Mouse (Mus musculus): Measurements from ENCODE around the gene 4931409K22Rik. TPM values are rescaled to one million over a fixed set of nuclear protein-coding genes. Genes with fewer than 3 reads are reported as not detected.
A peak's percentile ranks its signal among the peaks of the same experiment; 100 is the strongest.

4931409K22Rik gene
- polyA plus RNA-seq, 1 experiment from 2014 or later = 0.06 TPM

DNA sequence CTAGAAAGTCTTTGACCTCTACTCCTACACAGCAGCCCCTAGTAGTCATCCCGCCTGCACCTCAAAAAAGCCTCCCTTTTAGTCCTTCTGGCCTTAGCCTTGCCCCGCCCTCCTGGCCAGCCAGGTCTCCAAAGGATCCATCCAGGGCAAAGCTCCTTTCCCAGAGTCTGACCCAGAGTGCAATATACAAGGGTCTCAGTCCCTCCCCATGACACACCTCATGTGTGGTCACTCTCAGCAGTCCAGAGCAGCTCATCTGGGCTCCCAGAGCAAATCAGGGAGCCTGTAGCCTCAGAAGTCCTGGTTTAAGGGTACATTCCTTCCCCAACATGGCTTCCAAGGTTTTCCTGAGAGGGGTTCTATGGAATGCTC, 5.3 kb downstream of the 4931409K22Rik start:
- no peaks in the 10 kb centered on the region; the same call in 1 of the 2 replicates for H3K9me3 ChIP-seq
- H3K27ac ChIP-seq = peak overlapping the region; percentile 70
- DNase-seq (ENCODE audit: extremely low spot score, low spot score) = no peak
- peaks cover 25% of the 10 kb centered on the region for H3K4me1 ChIP-seq
- peak overlapping the region; percentile 31; the same call in 1 of the 2 replicates for H3K4me3 ChIP-seq
- 47% methylated on average over 2 of the region's 2 CpGs for WGBS
- peaks cover 35% of the 10 kb centered on the region for H3K27me3 ChIP-seq (ENCODE audit: poor library complexity, severe bottlenecking)
- H3K36me3 ChIP-seq (replicated peaks) = no peaks in the 10 kb centered on the region

DNA sequence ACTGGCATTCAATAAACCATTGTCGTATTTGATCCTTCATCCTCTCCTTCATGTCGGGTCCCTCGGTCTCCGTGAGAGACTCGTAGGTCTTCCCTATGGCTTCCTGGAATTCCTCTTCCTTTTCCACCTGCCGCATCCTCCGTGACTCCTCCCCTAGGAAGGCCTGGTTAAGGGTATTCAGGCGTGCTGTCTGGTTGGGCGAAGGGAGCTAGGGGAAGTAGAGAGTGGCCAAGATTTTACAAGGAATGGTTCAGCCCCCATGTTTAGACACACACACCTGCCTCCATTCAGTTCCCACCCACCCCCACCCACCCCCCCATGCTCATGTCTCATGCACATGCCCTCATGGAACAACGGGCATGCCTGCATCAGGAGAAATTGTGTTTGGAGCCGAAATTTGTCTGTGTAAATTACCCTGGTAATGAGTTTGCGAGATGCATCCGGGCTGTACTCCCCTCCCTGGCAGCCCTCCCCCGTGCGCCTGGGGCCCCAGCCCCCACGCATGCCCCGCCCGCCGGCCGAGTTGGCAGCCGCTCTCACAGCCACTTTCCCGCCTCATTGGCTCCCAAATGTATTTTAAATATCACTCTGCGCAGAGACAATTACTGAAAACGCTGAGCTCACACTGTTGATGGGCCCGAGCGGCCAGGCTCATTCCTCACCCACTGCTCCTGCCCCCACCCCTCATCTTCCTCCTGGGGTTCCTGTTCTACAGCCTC, 5.9 kb downstream of the 4931409K22Rik start:
- H3K27me3 ChIP-seq (ENCODE audit: poor library complexity, severe bottlenecking) = peaks cover 35% of the 10 kb centered on the region
- H3K27ac ChIP-seq = peak overlapping the region; percentile 70
- 41% methylated on average over 26 of the region's 26 CpGs for WGBS
- no peaks in the 10 kb centered on the region; the same call in 1 of the 2 replicates for H3K9me3 ChIP-seq
- peak overlapping the region; percentile 31; the same call in 1 of the 2 replicates for H3K4me3 ChIP-seq
- no peak for DNase-seq (ENCODE audit: extremely low spot score, low spot score)
- no peaks in the 10 kb centered on the region for H3K36me3 ChIP-seq (replicated peaks)
- peaks cover 25% of the 10 kb centered on the region for H3K4me1 ChIP-seq

DNA sequence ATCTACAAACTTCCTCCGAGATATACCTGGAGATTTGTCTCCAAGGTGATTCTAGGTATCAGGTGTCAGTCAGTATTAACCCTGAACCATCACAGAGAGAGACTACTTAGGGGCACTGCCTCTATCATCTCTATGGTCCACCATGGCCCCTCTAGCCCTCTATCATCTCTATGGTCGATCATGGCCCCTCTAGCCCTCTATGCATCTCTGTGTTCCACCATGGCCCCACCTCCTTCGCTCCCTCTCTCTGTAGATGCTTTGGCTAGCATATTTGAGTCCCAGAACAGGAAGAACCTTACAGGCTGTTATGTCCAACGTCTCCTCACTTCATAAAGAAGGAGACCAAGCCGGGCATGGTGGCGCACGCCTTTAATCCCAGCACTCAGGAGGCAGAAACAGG, 14.0 kb downstream of the 4931409K22Rik start:
- no peak overlapping the region for H3K27ac ChIP-seq
- H3K4me3 ChIP-seq = no peak overlapping the region
- H3K36me3 ChIP-seq (replicated peaks) = no peaks in the 10 kb centered on the region
- 82% methylated on average over 7 of the region's 7 CpGs for WGBS
- DNase-seq (ENCODE audit: extremely low spot score, low spot score) = no peak
- H3K4me1 ChIP-seq = peaks cover 21% of the 10 kb centered on the region
- H3K9me3 ChIP-seq = no peaks in the 10 kb centered on the region
- H3K27me3 ChIP-seq (ENCODE audit: poor library complexity, severe bottlenecking) = peaks cover 24% of the 10 kb centered on the region

DNA sequence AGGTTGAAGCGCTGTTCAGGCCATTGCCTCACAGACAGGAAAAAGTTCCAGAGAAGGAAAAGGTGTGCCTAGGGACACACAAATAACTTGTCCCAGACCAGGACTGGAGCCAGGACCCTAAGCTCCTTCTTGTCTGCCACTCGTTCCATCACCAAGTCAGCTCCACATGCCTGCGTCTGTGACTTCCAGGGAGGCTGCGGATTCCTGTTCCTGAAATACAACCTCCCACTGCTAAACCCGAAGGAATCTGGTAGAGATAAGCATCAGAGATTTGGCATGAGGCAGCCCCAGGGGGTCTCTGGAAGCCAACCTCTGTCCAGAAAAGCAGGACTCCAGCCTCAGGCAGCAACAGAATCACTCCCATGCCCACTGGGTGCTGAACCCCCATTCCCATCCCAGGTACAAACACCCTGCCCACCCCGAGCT, 15.5 kb downstream of the 4931409K22Rik start:
- Histone ChIP-seq H3K27me3 (ENCODE audit: poor library complexity, severe bottlenecking) (peaks cover 28% of the 10 kb centered on the region), H3K4me1 (peaks cover 32% of the 10 kb centered on the region), H3K27ac (no peak overlapping the region), H3K4me3 (no peak overlapping the region), H3K36me3 (replicated peaks) (no peaks in the 10 kb centered on the region), H3K9me3 (no peaks in the 10 kb centered on the region)
- no peak for DNase-seq (ENCODE audit: extremely low spot score, low spot score)
- WGBS = 58% methylated on average over 6 of the region's 6 CpGs

DNA sequence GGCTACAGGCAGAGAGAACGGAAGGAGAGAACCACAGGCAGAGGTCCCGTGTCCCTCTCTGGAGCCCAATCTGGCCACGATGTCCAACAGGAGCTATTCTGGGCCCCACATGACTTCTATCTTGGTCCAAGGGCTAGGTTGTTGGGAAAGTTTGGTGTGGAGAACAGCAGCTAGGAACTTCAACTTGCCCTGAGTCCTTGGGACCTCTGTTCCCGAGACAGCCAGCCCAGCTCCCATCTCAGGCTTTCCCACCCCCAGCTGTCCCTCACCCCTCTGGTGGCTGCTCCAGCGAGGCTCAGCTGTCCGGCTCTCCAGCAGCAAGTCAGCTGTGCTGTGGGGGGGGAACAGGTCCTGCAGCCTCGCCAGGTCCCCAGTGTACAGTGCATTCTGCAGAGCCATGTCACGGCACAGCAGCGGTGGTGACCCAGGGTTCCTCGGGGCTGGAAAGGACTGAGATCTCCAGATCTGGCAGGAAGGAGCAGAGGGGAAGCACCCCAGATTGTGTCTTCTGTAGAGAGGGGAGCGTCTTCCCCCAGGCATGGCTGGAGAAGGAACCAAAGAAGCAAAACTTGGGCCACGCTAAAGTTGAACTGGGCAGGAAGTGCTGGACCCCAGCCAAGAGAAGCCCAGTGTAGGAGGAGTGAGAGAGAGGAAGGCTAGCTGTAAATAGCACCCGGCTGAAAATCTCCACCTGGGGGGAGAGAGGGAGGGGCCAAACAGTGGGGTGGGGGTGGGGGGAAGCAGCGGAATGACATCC, 16.0 kb downstream of the 4931409K22Rik start, which contains the start of gene Asb10:
Asb10 (minus strand) TSS at position 592 of the 757 bp plus-strand sequence.
- Histone ChIP-seq H3K9me3 (no peaks in the 10 kb centered on the region), H3K36me3 (replicated peaks) (no peaks in the 10 kb centered on the region), H3K4me1 (peaks cover 32% of the 10 kb centered on the region), H3K27me3 (ENCODE audit: poor library complexity, severe bottlenecking) (peaks cover 28% of the 10 kb centered on the region), H3K27ac (peak within 1 kb of the TSS; percentile 27; the same call in 1 of the 2 replicates), H3K4me3 (no peak within 1 kb of the TSS)
- no peak for DNase-seq (ENCODE audit: extremely low spot score, low spot score)
- WGBS = 49% methylated on average over 14 of the region's 14 CpGs

DNA sequence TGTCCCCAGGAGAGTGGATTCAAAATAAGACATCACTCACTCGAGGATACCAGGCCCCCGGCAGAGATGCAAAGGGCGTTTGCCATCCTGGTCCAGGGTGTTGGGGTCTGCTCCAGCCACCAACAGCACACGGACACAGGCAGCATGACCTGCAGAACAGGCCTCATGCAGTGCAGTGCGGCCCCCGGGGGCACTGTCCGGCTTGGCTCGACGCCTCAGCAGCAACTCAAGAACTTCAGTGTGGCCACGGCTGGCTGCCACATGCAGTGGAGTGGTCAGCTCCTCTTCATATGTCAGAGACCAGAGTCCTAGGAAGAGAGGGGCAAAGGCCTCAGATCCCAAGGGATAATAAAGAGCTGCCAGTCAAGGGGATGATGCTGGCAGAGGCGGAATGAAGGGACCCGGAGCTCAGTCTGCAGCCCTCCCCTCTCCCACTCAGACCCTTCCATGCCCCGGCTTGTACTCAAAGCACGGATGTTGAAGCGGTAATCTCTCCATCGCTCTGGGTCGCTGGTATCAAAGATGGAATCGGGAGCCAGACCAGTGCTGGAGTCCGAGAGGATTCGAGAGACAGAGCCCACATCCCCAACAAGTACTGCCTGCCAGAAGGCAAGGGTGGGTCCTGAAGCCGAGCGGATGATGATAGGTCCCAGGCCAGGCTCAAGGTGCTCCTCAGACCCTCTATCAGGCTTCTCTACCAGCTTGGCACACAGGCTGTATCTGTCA, 16.9 kb downstream of the 4931409K22Rik start:
- peaks cover 32% of the 10 kb centered on the region for H3K4me1 ChIP-seq
- H3K27ac ChIP-seq = 0 out of 2 replicates have a peak overlapping the region, but pooled peaks have one; percentile 27
- no peaks in the 10 kb centered on the region for H3K36me3 ChIP-seq (replicated peaks)
- H3K27me3 ChIP-seq (ENCODE audit: poor library complexity, severe bottlenecking) = peaks cover 28% of the 10 kb centered on the region
- H3K4me3 ChIP-seq = no peak overlapping the region
- 86% methylated on average over 22 of the region's 22 CpGs for WGBS
- H3K9me3 ChIP-seq = no peaks in the 10 kb centered on the region
- no peak for DNase-seq (ENCODE audit: extremely low spot score, low spot score)

DNA sequence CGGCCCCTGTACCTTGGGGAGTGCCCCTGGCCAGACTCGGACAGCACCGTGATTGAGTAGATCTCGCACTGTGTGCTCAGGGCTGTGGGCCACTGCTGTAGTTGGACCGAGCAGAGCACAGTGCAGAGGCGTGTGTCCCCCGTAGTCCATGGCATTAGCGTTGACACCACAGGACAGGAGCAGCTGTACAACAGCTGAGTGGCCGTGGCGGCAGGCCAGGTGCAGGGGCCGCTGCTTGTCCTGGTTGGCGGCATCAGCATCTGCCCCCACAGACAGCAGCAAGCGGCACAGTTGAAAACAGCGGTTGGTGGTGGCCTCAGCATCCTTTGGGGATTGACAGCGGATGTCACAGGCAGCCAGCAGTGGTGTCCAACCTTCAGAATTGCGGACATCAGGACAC, 19.0 kb downstream of the 4931409K22Rik start:
- peaks cover 42% of the 10 kb centered on the region for H3K27me3 ChIP-seq (ENCODE audit: poor library complexity, severe bottlenecking)
- no peaks in the 10 kb centered on the region for H3K36me3 ChIP-seq (replicated peaks)
- 0 out of 2 replicates have a peak overlapping the region, but pooled peaks have one; percentile 36 for H3K27ac ChIP-seq
- H3K4me1 ChIP-seq = peaks cover 39% of the 10 kb centered on the region
- H3K4me3 ChIP-seq = no peak overlapping the region
- 71% methylated on average over 16 of the region's 16 CpGs for WGBS
- DNase-seq (ENCODE audit: extremely low spot score, low spot score) = no peak
- H3K9me3 ChIP-seq = no peaks in the 10 kb centered on the region

DNA sequence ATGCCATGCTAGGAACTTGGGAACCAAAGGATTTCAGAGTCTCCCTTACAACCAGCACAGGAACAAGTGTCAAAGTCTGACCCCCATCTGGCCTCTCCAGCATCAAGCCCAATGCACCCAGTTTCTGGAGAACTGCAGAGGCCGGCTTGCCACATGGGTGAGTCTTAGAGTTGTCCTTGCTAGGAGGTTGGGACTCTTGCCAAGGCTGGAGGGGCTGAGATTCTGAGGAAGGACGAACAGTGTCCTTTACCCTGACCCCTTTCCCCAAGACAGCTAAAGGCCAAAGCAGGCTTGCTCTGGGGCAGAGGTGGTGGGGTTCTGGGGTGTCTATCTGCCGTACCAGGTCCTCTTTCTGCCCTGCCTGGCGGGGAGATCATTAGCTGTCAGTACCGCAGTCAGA, 20.1 kb downstream of the 4931409K22Rik start:
- no peak for DNase-seq (ENCODE audit: extremely low spot score, low spot score)
- Histone ChIP-seq H3K27me3 (ENCODE audit: poor library complexity, severe bottlenecking) (peaks cover 53% of the 10 kb centered on the region), H3K4me3 (no peak overlapping the region), H3K4me1 (peaks cover 39% of the 10 kb centered on the region), H3K27ac (no peak overlapping the region), H3K36me3 (replicated peaks) (no peaks in the 10 kb centered on the region), H3K9me3 (no peaks in the 10 kb centered on the region)
- 85% methylated on average over 5 of the region's 5 CpGs for WGBS

DNA sequence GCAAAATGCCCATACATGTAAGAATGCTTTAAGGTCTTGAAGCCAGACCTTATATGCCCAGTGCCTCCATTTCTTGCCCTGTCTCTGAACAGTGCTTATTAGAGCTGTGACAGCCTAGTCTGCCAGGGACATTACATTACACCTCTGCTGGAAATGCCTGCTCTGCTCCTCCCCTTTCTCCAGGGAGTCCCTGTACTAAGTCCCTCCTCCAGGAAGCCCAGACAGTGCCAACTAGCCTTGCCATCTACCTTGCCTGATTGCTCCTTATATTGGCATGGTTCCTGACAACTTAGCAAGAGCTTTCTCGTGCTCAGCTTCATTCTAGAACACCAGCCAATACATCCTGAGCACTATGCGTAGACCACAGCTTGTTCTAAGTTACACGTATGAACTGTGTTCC, 20.9 kb downstream of the 4931409K22Rik start:
- Histone ChIP-seq H3K4me1 (peaks cover 31% of the 10 kb centered on the region), H3K27ac (no peak overlapping the region), H3K4me3 (no peak overlapping the region), H3K36me3 (replicated peaks) (no peaks in the 10 kb centered on the region), H3K27me3 (ENCODE audit: poor library complexity, severe bottlenecking) (peaks cover 56% of the 10 kb centered on the region), H3K9me3 (no peaks in the 10 kb centered on the region)
- no peak for DNase-seq (ENCODE audit: extremely low spot score, low spot score)
- WGBS = 84% methylated on average over 3 of the region's 3 CpGs

DNA sequence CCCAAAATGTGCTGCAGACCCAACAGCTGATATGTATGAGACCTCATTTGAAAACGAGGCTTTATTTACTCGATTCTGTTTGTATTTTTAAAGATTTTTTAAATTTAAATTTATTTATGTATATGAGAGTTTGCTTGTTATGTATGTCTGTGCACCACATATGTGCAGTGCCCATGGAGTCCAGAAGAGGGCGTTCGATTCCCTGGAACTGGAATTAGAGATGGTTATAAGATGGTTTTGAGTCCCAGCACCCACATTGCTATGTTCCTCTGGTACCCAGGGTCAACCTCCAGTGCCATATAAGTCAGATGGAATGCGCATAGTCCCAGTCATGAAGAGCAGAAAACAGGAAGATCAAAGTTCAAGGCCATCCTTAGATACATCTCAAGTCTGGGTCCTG, 22.3 kb downstream of the 4931409K22Rik start:
- peaks cover 35% of the 10 kb centered on the region for H3K4me1 ChIP-seq
- no peak overlapping the region for H3K4me3 ChIP-seq
- H3K9me3 ChIP-seq = no peaks in the 10 kb centered on the region
- H3K36me3 ChIP-seq (replicated peaks) = no peaks in the 10 kb centered on the region
- no peak for DNase-seq (ENCODE audit: extremely low spot score, low spot score)
- WGBS = 59% methylated on average over 5 of the region's 5 CpGs
- H3K27ac ChIP-seq = no peak overlapping the region
- H3K27me3 ChIP-seq (ENCODE audit: poor library complexity, severe bottlenecking) = peaks cover 61% of the 10 kb centered on the region

DNA sequence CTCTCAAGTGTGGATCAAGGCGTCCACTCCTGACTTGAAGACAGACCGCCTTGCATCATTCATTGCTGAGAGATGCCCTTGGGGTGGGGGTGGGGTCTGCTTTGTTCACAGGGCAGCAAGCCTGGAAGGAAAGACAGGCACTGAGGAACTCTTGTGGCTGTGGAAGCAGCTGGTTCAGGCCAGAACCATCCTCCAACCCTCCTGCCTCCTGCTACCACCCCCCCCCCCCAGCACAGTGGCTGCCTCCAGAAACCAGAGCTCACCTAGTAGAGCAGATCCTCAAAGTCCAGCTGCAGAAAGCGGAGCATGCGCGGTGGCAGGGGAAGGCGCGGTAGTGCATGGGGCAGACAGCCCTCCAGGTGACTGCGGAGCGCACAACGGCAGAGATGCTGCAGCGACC, 23.2 kb downstream of the 4931409K22Rik start:
- H3K36me3 ChIP-seq (replicated peaks) = no peaks in the 10 kb centered on the region
- peaks cover 38% of the 10 kb centered on the region for H3K4me1 ChIP-seq
- no peak overlapping the region for H3K27ac ChIP-seq
- H3K27me3 ChIP-seq (ENCODE audit: poor library complexity, severe bottlenecking) = peaks cover 68% of the 10 kb centered on the region
- no peak for DNase-seq (ENCODE audit: extremely low spot score, low spot score)
- H3K4me3 ChIP-seq = no peak overlapping the region
- WGBS = 58% methylated on average over 11 of the region's 11 CpGs
- H3K9me3 ChIP-seq = no peaks in the 10 kb centered on the region

DNA sequence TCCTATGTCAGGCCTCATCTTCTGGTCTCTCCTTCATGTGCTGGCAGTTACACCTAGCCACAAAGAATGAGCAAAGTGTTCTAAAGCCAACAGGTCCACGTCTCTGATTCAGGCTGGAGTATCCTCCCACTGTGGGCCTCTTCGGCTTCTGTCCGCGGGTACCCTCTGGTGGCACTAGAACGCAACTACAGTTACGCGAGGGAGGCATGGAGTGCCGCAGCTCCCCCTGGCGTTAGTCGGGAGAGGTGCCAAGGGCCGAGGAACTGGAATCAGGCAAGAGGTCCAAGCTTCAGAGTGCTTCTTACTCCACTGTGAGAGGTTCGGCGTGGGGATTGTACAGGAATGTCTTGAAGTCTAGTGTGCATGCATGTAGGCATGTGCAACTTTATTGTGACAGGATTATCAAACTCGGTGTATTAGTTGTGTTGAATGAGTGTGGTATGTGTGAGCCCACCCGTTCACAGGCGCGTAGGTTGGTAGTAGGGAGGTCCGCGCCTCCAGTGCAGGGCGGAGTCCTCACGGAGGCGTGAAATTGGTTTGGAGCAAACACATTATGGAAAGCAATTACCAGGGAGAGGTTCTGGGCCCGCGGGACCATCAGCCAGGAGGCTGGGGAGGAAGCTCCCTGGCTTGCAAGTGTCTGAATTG, 26.4 kb downstream of the 4931409K22Rik start:
- H3K4me1 ChIP-seq = peaks cover 51% of the 10 kb centered on the region
- WGBS = 23% methylated on average over 24 of the region's 24 CpGs
- H3K4me3 ChIP-seq = no peak overlapping the region; the same call in 1 of the 2 replicates
- peaks cover 89% of the 10 kb centered on the region for H3K27me3 ChIP-seq (ENCODE audit: poor library complexity, severe bottlenecking)
- H3K27ac ChIP-seq = no peak overlapping the region
- no peaks in the 10 kb centered on the region for H3K9me3 ChIP-seq
- DNase-seq (ENCODE audit: extremely low spot score, low spot score) = peak; percentile 89
- H3K36me3 ChIP-seq (replicated peaks) = no peaks in the 10 kb centered on the region

Data from forebrain, embryonic 10.5 days (tissue).